Mouse (Mus musculus): ENCODE measurements around the gene Hbs1l.
"Not testable (repeated sequence)": the region's sequence is repeated elsewhere in the genome, so short reads cannot be mapped to it uniquely, and the experiment has no call there.

The Hbs1l gene

GRCm38 (mm10) chr10:21359086-21359485 is 63.3 kb downstream of the Hbs1l start:
- in situ Hi-C loops (cut with MboI), result no loop called here

DNA sequence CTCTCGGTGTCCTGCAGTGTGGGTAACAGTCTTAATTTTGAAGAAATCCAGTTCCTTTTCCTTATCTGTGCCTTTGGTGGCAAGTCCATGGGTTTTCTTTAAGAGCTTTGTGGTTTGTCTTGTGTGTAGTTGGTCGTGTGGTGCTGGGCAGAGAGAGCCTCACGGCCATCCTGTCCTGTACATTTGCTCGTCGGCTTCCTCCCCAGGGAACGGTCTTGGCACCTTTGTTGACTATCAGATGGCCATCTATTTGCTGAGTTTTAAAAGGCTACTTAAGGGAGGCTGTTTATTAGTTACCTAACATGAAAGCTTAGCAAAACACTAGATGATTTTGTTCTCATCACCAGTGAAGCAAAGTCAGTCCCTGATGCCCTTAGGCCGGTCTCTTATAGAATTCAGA is 66.1 kb downstream of the Hbs1l start:
- in situ Hi-C loops (cut with MboI), result no loop called here

- in situ Hi-C loops (cut with MboI), result no loop called here
These were observed 67.5 kb downstream of the Hbs1l start for GRCm38 (mm10) chr10:21363297-21363696.

- in situ Hi-C loops (cut with MboI), result no loop called here
These were observed 69.2 kb downstream of the Hbs1l start for GRCm38 (mm10) chr10:21364946-21365345.

GRCm38 (mm10) chr10:21365897-21366296 is 70.1 kb downstream of the Hbs1l start:
- in situ Hi-C loops (cut with MboI), result no loop called here

DNA sequence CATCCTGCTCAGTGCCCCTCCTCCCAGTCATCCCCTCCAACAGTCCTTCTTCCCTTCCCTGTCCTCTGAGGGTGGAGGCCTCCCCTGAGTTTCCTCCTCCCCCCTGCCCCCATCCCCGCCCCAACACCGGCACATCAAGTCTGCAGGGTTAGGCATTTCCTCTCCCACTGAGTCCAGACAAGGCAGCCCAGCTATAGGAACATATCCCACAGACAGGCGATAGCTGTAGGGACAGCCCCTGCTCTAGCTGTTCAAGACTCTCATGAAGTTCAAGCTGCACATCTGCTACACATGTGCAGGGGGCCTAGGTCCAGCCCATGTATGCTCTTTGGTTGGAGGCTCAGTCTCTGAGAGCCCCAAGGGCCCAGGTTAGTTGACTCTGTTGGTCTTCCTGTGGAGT is 70.7 kb downstream of the Hbs1l start:
- in situ Hi-C loops (cut with MboI), result no loop called here

- in situ Hi-C loops (cut with MboI), result no loop called here
These were observed 71.7 kb downstream of the Hbs1l start for GRCm38 (mm10) chr10:21367481-21367880.

DNA sequence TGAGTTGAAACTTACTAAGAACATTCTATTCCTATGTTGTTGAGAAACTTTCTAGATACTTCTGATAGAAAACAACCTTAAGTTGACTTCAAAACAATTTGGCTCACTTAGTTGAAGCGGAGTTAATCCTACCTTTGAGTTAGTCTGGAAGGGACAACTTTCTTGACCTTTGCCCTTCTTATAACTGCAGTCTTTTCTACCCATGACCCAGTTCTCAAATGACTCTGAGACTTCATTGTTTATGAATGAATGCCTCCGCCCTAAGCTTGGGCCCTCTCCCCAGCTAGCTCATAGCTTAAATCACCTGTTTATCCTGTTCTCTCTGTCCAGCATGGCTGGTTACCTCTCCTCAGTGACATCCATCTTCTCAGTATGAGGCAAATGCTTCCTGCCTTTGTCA is 73.8 kb downstream of the Hbs1l start:
- in situ Hi-C loops (cut with MboI), result no loop called here

DNA sequence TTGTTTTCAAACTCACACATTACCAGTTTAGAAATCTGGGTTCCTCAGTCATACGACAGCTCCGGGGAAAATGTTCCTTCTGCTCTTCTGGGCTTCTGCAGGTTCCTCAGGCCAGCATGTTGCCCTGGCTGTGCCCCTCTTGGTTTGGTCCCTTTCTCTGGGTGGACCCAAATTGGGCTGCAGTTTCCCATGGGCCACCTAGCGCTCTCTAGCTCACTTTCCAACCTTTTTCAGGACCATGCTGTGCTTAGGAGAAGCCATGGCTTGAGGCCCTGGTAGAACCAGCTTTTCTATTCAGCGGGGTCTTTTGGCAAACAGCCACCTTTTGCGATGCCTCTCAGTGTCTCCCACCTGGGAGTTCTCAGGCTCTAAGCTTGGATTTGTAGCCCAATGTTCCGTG is 76.5 kb downstream of the Hbs1l start:
- in situ Hi-C loops (cut with MboI), result no loop called here

- in situ Hi-C loops (cut with MboI), result no loop called here
These were observed 81.1 kb downstream of the Hbs1l start, which contains the start of gene Aldh8a1 for GRCm38 (mm10) chr10:21376682-21377473. Gene Aldh8a1, plus strand, starts transcription at chr10:21377291.

DNA sequence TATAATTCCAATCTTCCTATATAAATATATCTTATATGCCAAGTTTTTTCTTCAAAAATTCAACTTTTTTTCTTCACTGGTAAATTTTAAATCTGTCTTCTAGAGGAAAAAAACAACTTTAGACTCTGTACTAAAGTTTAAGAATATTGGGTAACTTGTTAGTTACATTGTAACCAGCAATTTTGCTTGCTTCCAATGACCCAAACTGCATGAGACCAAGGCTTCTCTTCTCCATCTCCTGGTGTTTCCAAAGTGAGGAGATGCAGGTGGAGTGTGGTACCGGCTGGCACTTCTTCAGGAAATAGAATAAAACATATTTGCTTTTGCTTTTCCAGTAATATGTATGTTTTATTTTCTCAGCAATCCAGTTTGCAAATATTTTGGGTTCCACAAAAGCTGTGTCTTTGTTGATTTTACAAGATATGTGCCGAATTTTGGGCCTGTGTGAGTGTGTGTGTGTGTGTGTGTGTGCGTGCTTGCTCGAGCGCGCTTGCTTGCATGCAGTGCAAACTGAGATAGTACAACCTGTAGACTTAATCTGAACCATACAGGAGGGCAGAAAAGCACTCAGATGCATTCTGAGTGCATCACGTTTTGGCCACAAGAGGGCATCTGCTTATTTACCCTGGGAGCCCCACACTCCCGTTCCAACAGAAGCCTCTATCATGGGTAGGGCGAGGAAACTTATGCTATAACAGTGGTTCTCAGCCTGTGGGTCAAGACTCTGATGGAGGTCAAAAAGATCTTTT is 82.6 kb downstream of the Hbs1l start:
- in situ Hi-C loops (cut with MboI), result no loop called here

DNA sequence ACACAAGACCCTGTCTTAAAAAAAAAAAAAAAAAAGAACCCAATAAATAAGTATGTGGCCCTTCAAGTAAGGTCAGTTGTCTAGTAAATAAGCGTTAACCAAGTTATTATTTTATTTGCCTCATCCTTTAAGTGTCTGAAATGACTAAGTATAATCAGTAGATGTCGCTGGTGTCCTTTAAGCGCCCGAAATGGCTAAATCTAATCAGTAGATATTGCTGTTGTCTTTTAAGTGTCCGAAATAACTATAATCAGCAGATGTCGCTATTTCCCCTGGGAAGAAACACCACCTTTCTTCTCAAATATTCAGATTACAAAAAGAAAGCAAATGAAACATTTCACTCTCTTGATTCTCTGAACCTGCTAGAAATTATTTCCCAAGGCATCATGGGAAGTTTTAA is 87.1 kb downstream of the Hbs1l start:
- in situ Hi-C loops (cut with MboI), result loop anchor here (10.0 kb wide), 1 partner anchor 622 kb away; no protein-coding TSS in a partner anchor

DNA sequence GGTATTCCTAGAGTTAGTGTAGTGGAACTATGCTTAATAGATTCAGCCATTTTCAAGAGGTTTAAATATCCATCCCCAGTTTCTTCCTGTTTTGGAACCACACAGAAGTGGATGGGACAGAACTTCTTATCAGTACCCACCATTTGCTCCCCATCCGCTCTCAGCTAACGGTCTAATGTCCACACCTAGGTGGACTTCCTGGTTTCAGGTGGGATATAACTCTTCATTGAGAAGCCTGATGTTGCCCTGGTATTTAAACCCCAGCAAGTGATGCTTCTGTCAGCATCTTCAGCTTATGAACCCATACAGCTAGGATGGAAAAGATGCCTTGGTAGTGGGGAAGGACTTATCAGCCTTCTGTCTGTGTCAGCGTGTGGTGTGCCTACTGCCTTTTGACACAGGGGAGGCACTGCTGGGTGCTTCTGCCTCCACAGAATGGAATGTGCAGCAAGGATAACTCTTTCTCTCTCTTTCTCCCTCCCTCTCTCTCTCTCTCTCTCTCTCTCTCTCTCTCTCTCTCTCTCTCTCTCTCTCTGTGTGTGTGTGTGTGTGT is 89.4 kb downstream of the Hbs1l start:
- in situ Hi-C loops (cut with MboI), result loop anchor here (10.0 kb wide), 1 partner anchor 620 kb away; no protein-coding TSS in a partner anchor

DNA sequence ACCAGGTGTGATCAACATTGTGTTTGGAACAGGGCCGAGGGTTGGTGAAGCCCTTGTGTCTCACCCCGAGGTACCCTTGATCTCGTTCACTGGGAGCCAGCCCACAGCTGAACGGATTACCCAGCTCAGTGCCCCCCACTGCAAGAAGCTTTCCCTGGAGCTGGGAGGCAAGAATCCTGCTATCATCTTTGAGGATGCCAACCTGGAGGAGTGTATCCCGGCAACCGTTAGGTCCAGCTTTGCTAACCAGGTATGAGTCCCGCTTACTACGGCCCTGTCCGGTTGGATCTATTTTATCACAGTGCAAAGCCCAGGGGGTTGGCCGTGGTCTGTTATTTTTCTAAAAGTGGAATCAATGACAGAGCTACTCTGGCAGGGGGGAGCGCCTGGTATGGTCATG is 93.3 kb downstream of the Hbs1l start:
- in situ Hi-C loops (cut with MboI), result loop anchor here (10.0 kb wide), 1 partner anchor 616 kb away; no protein-coding TSS in a partner anchor

- in situ Hi-C loops (cut with MboI), result no loop called here
These were observed 94.7 kb downstream of the Hbs1l start for GRCm38 (mm10) chr10:21390440-21390839.

DNA sequence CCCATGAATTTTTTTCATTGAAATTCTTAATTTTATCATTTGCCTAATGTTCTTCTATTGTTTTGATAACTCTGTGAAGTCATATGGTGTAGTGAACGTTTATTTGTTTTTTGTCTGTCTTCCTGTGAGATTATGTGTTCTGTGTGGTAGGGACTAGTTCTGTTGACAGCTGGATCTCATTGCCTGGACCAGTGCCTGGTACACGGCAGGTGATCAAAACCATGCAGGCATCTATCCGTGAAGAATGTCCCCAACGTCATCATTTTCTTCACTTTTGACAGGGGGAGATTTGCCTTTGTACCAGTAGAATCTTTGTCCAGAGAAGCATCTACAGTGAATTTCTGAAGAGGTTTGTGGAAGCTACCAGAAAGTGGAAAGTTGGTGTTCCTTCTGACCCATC is 95.5 kb downstream of the Hbs1l start:
- in situ Hi-C loops (cut with MboI), result no loop called here

DNA sequence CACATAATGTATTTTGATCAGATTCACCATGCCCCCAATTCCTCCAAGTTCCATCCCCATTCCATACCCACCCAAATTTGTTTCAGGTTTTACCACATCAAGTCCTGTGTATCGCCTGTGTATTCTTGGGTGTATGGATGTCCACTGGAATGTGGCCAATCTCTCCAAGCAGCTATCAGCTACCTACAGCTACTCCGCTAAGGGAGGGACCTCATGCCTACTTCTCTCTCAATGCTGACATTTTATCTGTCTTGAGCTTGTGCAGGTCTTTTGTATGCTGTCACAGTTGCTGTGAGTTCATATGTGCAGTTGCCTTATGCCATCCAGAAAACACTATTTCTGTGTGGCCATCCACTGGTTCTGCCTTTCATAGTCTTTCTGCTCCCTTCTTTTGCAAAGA is 97.6 kb downstream of the Hbs1l start:
- in situ Hi-C loops (cut with MboI), result no loop called here

DNA sequence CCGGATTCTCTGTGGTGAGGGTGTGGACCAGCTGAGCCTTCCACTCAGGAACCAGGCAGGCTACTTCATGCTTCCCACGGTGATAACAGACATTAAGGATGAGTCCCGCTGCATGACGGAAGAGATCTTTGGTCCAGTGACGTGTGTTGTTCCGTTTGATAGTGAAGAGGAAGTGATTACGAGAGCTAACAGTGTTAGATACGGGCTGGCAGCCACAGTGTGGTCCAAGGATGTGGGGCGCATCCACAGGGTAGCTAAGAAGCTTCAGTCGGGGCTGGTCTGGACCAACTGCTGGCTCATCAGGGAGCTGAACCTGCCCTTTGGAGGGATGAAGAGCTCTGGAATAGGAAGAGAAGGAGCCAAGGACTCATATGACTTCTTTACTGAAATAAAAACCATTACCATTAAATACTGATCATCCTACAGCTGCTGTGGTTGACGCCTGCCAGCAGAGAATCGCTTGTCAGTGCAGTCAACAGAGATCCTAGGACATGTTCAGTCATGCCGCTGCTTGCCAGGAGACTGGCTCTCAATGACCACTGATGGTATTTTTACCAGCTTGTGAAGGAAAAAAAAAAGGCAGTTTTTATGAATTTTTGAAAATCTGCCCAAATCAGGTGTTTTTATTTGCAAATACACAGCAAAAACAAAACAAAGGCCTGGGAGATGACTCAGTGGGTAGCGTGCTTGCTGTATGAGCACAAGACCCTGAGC is 99.8 kb downstream of the Hbs1l start:
- in situ Hi-C loops (cut with MboI), result no loop called here

DNA sequence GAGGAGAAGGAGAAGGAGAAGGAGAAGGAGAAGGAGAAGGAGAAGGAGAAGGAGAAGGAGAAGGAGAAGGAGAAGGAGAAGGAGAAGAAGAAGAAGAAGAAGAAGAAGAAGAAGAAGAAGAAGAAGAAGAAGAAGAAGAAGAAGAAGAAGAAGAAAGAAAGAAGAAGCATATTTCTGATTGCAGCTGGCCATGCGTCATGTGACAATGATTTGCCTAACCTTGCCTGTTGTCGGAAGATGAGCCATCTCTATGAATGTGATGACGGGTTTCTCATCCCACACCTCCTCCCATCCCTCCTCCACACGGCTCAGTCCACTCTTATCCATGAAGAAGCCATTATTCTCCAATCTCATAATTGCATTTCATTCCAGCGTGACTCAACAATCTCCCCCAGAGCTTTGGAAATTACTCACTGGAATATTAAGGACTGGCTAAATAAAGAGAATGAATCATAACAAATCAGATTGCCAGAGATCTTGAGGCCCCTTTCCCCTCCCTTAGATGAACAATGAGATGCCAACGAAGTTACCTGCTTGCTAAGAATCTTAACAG is 103.2 kb downstream of the Hbs1l start:
- in situ Hi-C loops (cut with MboI), result not testable (repeated sequence)

DNA sequence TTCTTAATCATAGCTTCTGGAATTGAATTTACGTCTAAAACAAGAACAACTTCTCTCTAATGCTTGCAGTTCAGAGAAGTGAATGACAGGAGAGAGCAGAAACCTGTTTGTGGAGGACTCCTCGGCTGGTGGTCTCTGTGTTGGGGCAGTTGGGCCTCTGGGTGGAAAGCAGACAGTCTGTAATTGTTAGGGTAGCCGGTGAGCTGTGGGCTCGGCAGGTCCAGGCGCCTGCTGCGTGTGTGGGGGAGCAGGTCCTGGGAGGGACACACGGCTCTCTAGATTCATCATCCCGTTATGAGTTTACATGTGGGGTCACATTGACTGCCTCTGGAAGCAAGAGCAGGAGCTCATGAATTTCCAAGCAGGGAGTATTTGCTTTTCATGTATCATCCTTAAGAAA is 103.8 kb downstream of the Hbs1l start:
- in situ Hi-C loops (cut with MboI), result no loop called here

DNA sequence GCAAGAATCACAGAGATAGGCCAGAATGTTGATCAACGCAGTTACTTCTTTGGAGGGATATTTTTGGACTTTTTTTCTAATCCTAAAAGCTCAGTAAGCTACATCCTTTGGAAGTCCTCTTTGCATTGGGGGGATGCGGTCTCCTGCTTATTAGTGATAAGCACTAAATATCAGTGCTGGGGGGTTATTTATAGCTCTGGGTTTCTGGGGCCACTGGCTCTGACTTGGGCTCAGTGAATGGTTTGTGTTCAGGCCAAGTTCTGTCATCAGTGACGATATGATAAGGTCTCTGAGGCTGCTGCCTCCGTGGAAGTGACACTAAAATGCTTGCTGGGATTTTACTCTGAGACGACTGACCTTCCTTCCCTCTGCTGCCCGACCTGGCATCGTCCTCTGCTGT is 104.3 kb downstream of the Hbs1l start:
- in situ Hi-C loops (cut with MboI), result no loop called here

DNA sequence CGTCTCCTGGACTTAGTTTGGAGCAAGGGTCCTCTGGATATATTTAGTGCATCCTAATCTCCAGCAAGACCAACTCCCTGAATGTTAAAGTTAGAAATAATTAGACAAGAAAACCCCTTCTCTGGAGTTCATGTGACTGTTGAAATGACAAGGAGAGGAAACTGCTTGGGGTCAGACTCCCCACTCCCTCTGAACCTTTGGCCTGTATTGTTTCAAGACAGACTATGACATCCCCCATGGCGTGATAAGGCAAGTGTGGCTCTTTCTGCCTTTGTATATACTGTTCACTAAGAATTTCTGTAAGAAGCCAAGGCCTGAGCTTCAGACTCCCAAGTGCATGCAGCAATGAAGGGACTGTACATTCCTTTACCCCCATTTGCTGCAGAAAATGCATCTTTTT is 104.7 kb downstream of the Hbs1l start:
- in situ Hi-C loops (cut with MboI), result no loop called here
